Mouse (Mus musculus): ENCODE measurements around the gene Slit3. TPM values are rescaled to one million over a fixed set of nuclear protein-coding genes. Genes with fewer than 3 reads are reported as not detected.

Gene Slit3
- polyA plus RNA-seq, 3 experiments from 2014 or later = not detected

- ATAC-seq = no peak
Observed at GRCm38 (mm10) chr11:35598732-35599131, 477.7 kb downstream of the Slit3 start.

DNA sequence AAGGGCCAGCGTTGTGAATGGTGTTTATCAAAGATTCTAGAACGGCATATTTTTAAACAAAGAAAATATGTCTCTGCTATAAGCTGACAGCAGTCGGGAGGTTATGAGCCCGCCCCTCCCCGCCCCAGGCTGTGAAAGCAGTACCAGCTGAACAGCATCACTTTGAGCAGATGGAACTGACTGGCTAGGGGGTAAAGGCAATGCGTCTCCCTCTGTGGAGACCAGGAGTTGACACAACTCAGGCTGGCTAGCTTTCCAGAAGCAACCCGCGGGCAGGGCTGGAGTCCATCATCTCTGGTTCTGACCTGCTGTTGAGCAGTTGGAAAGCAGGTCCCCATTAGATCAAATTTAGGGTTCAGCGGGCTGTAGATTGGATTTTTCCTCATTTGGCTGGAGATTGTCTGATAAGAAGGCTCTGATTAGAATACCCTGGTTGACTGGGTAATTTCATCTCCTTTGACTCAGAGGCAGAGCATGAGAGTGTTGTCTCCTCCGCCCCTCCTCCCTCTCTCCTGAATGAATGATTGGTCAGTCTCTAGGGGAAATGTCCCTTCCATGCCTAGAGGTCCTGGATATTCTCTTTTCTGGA, 480.7 kb downstream of the Slit3 start:
- no peak for ATAC-seq

DNA sequence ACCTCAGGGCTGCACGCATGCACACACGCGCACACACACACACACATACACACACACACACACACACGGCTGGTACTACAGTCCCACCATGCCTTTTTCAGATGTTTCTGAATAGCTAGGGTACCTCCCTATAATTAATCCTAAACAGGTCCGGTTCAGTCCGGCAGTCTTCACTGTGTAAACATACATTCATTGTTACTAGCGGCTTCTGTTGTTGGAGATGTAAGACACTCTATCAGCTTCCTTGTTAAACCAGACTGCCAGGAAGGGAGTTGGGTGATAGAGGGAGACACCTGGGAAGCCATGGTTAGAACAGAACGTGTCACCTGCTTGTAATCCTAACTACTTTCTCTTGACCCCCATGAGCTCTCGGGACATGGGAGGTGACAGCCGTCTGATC, 481.6 kb downstream of the Slit3 start:
- no peak for ATAC-seq

DNA sequence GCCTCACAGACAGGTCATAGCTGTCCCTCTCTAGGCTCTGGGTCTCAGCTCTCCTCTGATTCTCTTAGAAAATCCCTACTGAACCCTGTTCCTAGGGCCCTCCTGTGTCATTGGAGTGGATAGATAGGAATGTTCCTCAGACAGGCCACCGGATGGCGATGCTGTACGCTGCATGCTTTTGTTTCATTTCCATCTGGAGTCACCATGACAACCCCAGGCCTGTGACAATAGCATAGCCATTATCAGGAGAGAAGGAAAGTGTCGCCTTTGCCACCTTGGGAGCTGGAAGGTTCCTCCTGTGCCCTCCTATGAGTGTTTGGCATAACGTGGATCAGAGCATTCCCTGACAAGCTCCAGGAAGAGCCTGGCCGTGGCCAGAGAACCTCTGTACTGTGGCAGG, 482.9 kb downstream of the Slit3 start:
- ATAC-seq = no peak

DNA sequence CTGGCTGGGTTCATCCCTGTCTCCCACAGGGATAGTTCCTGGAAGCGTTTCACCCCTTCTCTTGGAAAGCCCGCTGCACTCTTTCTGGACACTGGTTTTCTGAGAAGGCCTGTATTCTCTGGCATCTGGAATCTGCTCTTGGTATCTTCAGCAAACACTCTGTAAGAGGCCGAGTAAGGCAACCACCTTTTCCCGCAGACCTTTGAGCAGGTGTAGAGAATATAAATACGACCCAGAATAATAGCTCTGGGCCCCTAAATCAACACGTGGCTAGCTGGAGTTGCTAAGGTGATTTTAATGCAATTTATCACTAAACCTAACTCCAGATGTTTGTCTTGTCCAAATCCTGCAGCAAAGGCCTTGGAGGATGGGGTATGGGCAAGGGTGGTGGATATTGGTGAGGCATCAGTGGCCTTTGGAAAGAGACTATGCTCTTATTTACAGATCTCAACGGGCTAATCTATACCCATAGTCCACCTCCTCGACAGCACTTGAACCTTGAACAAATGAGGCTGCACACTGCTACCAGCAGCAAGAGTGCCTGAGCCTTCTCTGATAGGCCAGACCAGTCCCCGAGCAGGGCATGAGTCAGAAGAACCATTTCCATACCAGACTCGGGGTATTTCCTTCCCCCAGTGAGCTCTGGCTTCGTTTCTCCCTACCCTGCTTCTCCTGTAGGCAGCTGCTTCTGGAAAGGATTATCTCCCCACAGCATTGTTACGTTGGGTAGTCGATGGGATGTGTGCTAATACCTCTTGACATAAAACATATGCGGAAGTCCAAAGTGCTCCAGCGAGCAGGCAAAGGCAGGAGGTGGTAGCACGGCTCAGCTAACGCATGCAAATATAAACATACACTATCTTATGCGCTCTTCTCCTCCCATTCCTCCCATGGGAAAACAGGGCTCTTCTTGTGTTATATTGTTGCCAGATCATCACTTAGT, 484.1 kb downstream of the Slit3 start:
- ATAC-seq = no peak

GRCm38 (mm10) chr11:35607191-35607590, 486.2 kb downstream of the Slit3 start:
- no peak for ATAC-seq

DNA sequence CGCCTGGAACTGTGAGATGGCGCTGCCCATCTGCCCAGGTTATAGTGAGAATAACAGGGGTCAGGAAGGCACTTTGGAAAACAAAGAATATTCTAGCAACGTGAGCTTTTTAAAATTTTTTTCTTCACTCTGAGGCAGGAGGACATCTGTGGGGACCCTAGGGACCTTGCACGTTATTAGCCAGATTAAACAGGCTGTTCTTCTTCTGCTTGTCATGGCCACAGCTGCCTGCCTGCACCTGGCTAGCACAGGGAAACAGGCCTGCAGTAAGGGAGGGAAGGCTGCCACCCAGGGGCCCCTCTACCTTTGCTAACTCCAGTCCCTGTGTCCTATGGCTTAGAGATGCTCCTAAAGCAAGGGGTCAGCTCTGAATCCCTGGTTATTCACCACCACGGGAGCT, 487.8 kb downstream of the Slit3 start:
- ATAC-seq = no peak

DNA sequence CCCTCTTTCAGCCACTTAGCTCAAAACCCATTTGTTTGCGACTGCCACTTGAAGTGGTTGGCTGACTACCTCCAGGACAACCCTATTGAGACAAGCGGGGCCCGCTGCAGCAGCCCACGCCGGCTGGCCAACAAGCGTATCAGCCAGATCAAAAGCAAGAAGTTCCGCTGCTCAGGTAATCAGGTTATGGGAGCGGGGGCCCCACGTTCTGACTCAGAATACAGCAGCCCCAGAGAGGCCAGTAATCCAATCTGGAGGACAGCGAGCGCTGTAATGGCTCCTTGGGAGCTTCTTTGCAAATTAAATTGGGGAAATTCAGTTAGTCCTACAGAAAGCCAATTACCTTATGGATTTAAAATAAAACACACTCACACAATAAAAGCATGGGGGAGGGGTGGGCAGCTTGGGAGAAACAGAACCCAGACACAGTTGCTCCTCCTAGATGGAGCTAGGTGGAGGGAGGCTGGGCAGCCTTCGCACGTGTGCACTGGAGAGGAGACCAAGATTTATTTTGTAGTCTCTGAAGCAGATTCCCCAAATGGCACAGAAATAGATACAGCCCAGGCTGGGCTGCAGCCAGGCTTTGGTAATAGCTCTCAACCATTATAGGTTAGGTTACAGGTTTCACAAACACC, 491.4 kb downstream of the Slit3 start:
- ATAC-seq = no peak

- ATAC-seq = no peak
Observed at GRCm38 (mm10) chr11:35614530-35614929, 493.5 kb downstream of the Slit3 start.

- no peak for ATAC-seq
Observed at GRCm38 (mm10) chr11:35619421-35619820, 498.4 kb downstream of the Slit3 start.

- no peak for ATAC-seq
Observed at GRCm38 (mm10) chr11:35622736-35623135, 501.7 kb downstream of the Slit3 start.

- ATAC-seq = no peak
Observed at GRCm38 (mm10) chr11:35624515-35625270, 503.7 kb downstream of the Slit3 start.

DNA sequence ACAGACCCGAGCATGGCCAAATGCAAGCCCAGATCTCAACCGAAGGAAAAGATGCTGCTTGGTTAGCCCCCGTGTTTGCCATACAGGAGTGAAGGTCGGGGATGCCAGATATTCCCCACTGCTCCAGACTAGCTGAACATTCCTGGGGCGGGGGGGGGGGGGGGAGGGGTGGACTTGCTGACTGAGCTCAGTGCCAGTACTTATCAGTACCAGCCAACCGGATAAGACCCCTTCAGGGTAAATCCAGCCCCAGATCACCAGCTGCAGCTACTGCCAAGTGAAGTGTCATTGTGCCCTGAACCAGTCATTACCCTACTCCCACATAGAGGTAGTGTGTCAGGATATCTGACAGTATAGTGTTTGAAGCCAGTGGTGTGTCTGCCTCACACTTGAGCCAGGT, 504.6 kb downstream of the Slit3 start:
- ATAC-seq = no peak

- ATAC-seq = no peak
Observed at GRCm38 (mm10) chr11:35626161-35626885, 505.3 kb downstream of the Slit3 start.

DNA sequence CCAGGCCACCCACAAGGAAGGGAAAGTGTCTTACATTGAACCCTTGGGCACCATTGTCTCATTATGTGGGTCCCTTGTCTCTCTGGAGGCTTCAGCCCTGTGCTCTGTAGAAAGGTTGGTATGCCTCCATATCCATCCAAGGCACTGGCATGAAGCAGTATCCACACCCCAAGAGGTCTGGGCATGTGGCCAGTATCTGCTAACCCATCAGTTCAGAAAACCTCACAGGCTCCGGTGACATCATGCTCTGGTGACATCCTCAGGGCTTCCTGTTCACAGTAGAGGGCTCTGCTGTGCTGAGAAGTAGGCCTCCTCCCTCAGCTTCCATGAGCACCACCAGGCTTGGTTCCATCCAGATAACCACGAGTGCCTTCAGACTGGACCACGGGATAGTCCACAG, 506.8 kb downstream of the Slit3 start:
- no peak for ATAC-seq

DNA sequence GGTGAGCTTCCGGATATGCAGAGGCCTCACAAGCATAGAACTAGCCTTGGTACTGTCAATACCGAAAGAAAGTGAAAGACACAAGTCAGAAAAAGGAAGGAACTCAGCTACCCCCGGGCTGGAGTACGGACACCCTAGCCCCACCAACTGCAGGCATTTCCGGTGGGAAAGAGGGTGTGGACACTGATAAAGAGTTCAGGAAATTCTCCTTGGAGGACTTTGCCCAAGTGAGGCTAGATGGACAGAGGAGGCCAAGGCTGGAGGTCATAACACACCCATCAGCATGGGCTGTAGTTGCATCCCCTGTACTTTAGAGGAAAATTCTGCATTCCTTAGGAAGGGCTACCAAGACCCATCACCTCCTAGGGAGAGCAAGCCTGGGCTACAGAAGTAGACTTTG, 511.2 kb downstream of the Slit3 start:
- no peak for ATAC-seq

DNA sequence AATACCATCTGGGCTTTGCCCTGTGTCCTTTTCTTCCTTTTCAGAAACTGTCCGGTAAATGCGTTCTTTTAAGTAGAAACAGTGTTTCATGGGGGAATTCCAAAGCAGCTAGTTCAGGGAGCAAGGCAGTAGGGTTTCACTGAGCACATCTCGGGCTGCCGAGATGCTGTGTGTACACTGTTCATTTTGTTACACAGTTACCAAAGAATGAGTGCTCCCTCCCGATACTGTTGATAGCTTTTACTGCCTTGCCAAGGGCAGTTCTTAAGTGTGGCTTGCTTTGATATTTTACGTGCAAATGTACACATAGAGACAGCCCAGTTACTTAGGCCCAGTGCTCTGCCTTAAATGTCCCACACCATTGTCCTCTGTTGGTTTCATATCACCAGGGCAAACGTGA, 516.1 kb downstream of the Slit3 start:
- ATAC-seq = no peak

DNA sequence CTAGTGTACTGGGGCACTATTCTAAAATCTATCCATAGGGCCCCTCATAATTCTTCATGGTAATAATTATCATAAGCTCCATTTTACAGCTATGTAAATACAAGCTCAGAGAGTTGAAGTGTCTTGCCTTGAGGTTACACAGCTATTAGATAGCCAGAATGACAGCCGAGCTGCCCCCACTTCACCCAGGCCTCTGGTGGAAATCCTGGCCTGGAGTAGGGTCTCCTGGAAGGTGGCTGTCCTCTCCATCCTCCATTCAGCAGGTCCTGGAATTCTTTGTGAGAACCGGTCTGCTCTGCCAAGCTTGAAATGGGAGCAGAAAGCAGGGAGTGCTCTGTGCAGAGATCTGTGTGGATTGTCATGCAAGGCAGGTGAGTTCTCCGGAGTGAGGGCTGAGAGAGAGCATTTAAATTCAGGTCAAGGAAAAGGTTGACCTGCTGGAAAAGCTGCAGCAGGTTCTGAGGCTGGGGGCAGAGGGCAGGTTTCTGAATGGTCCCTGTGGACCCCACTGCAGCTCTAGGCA, 517.9 kb downstream of the Slit3 start:
- no peak for ATAC-seq

DNA sequence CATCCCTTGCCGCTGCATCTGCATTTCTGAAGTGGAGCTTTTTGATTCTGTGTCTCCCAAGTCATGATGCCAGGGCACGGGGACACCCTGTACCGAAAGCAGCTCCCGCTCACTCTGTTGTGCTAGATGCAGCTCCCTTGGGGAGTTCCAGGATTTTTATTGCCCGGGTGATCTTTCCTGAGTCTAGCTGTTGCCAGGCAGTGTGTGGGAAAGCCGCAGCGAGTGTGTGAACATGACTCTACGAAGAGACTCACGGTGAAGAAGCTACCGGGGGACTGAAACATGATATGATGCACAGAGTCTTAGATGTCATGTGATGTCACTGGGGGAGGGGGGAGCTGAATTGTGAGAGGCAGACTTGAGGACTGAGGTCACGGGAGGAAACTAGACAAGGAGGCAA, 518.4 kb downstream of the Slit3 start:
- no peak for ATAC-seq

DNA sequence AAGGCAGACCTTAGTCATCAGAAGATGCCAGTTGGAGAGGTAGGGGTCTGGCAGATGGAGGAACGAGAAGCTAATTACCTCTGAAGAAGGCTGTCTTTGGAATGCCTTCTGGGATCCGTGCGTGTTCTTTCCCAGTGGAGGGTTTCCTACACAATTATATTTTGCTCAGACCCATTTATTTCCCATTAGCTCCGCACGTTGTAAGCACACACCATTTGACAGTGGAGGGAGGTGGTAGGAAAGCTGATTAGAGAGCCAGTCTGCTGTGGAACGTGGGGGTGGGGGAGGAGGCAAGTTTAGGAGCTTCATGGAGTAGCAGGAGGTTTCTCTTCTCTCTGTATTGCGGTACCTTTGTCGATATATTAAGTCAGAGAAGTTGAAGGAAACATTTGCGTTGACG, 530.3 kb downstream of the Slit3 start:
- no peak for ATAC-seq

DNA sequence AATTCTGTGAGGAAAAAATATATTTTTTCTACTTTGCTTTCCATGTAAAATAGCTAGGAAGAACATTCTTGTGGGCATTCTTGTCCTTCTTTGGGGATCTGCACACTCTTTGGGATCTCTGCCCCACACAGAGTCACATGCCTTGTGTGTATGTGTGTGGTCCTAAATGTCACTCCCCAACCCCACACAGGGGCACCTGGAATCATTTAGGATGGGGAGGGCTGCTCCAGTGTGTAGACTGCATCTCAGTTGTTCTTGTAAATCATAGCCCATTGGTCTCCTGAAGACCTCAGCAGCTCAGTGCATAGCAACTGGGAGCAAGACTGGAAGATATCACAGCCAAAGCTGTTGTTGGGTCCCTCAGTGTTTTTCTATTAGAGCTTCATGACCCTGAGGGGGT, 534.8 kb downstream of the Slit3 start:
- no peak for ATAC-seq

GRCm38 (mm10) chr11:35657582-35657981, 536.6 kb downstream of the Slit3 start:
- ATAC-seq = no peak
